Mouse (Mus musculus) midbrain, embryonic 14.5 days (tissue): ENCODE measurements at regions not wholly inside any gene's neighbourhood (a gene's known extent, or its start where the extent isn't known, plus 50 kb on each side); places are given as distances from the start of the nearest gene placed in this dataset.

ENCODE experiments used
- ATAC-seq: fragments of 200-750 bp; cut with Nextera tagmentation; 2 replicates; pipeline ENCODE4 v1.8.0; 2017; ENCODE audit warnings: moderate number of reproducible peaks, moderate library complexity; ENCODE audit not compliant: low FRiP score, low TSS enrichment
- DNase-seq: peaks from one replicate; pipeline ENCODE4 v3.0.0-alpha.2; 2015
- H3K27ac ChIP-seq: fragments of 300-500 bp; sonication (generic); replicated peaks from 2 replicates; pipeline ENCODE4 v1.5.1; 2014; ENCODE audit warnings: mild to moderate bottlenecking, low read depth, low read length, moderate library complexity
- H3K27me3 ChIP-seq: fragments of 300-500 bp; sonication (generic); 2 replicates; pipeline ENCODE4 v1.6.1; 2014; ENCODE audit warnings: low read length, control low read depth, mixed read lengths; ENCODE audit not compliant: control insufficient read depth, insufficient read depth
- H3K36me3 ChIP-seq: fragments of 300-500 bp; sonication (generic); 2 replicates; pipeline ENCODE4 v1.6.1; 2014; ENCODE audit warnings: low read length, control low read depth; ENCODE audit not compliant: control insufficient read depth, insufficient read depth
- H3K4me1 ChIP-seq: fragments of 300-500 bp; sonication (generic); 2 replicates; pipeline ENCODE4 v1.6.1; 2014; ENCODE audit warnings: mild to moderate bottlenecking, antibody characterized with exemption, low read length, control low read depth; ENCODE audit not compliant: control insufficient read depth, insufficient read depth
- H3K4me2 ChIP-seq: fragments of 300-500 bp; sonication (generic); 2 replicates; pipeline ENCODE4 v1.6.1; 2014; ENCODE audit warnings: mild to moderate bottlenecking, low read length, moderate library complexity
- H3K4me3 ChIP-seq: fragments of 300-500 bp; sonication (generic); replicated peaks from 2 replicates; pipeline ENCODE4 v1.5.1; 2014; ENCODE audit warnings: low read depth, low read length
- H3K9ac ChIP-seq: fragments of 300-500 bp; sonication (generic); replicated peaks from 2 replicates; pipeline ENCODE4 v1.6.1; 2014; ENCODE audit warnings: mild to moderate bottlenecking, low read length, moderate library complexity
- H3K9me3 ChIP-seq: fragments of 300-500 bp; sonication (generic); 2 replicates; pipeline ENCODE4 v1.6.1; 2016; ENCODE audit warnings: low read length, control low read depth, mixed read lengths; ENCODE audit not compliant: control insufficient read depth
- WGBS: fragments of 180-500 bp; shearing (Covaris S2); extraction: QIAGEN DNeasy Blood & Tissue Kit; methylation state at CpG from one replicate; pipeline ENCODE4 v1.1.7; 2014; 5-methylcytosine and 5-hydroxymethylcytosine counted together

DNA sequence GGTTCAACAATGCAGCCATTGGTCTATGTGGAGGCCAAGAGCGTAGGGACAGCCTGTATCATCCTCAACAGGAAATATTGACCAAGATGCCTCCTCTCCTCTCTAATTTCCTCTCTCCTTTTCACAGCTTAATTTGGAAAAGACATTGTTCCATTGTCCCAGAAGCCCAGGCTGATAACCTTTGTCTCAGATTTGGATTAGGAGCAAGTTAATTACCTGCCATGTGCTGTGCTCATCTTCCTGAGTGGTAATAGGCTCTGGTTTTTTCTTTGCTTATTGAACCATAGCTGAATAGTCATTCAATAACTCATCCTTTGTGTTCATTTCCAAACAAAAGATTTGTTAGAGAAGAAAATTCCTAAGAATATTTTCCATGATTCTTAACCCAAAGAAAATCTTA, 280.6 kb upstream of the Meis1 start:
- 83% methylated on average over 1 of the region's 1 CpGs for WGBS
- DNase-seq (no peak), ATAC-seq (no peak)
- H3K36me3 ChIP-seq, result no peaks in the 10 kb centered on the region
- H3K4me2 ChIP-seq, result no peak overlapping the region
- H3K4me1 ChIP-seq, result no peaks in the 10 kb centered on the region
- H3K4me3 ChIP-seq, result no peak overlapping the region
- no peak overlapping the region for H3K27ac ChIP-seq
- no peaks in the 10 kb centered on the region for H3K9me3 ChIP-seq
- no peak overlapping the region for H3K9ac ChIP-seq
- H3K27me3 ChIP-seq, result no peaks in the 10 kb centered on the region

- no peaks in the 10 kb centered on the region for H3K4me1 ChIP-seq
- H3K9ac ChIP-seq, result no peak overlapping the region
- no peaks in the 10 kb centered on the region for H3K27me3 ChIP-seq
- no peak for DNase-seq
- no peak overlapping the region for H3K4me2 ChIP-seq
- no peak overlapping the region for H3K27ac ChIP-seq
- WGBS, result 89% methylated on average over 5 of the region's 5 CpGs
- no peaks in the 10 kb centered on the region for H3K36me3 ChIP-seq
- no peaks in the 10 kb centered on the region for H3K9me3 ChIP-seq
- H3K4me3 ChIP-seq, result no peak overlapping the region
- ATAC-seq, result no peak
These were observed 287.9 kb upstream of the Meis1 start for GRCm38 (mm10) chr11:19306687-19307086.

DNA sequence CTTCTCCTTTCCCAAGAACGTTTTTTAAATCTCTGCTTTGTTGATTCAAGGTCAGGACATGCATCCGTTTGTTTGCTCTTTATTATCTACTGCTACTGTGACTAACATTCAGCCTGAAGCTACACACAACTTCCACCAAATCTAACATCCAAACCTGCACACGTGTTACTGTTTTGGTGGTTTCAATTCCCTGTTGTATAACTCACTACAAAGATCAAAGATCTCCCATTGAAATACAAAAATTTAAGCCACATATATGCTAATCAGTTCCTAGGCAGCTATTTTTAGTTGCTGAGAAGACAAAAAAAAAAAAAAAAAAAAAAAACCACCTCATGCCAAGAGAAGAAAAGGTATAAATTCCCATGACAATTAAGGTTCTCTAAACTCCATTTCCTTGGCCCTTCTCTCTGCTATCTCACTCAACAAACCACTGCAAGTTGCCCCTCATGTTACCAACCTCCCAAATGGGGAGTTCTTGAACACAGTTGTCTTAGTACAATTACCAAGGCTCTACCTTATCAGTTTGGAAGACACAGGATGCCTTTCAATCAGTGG, 312.0 kb upstream of the Meis1 start:
- H3K9ac ChIP-seq, result no peak overlapping the region
- H3K4me1 ChIP-seq, result no peaks in the 10 kb centered on the region
- H3K36me3 ChIP-seq, result no peaks in the 10 kb centered on the region
- 39% methylated on average over 3 of the region's 3 CpGs for WGBS
- no peak overlapping the region for H3K4me3 ChIP-seq
- H3K27me3 ChIP-seq, result no peaks in the 10 kb centered on the region
- no peak overlapping the region for H3K4me2 ChIP-seq
- H3K9me3 ChIP-seq, result no peaks in the 10 kb centered on the region
- no peak overlapping the region for H3K27ac ChIP-seq
- ATAC-seq (no peak), DNase-seq (no peak)

- Histone ChIP-seq H3K9ac (no peak overlapping the region), H3K9me3 (no peaks in the 10 kb centered on the region), H3K4me3 (no peak overlapping the region), H3K4me1 (no peaks in the 10 kb centered on the region), H3K27me3 (no peaks in the 10 kb centered on the region), H3K36me3 (no peaks in the 10 kb centered on the region), H3K4me2 (no peak overlapping the region), H3K27ac (no peak overlapping the region)
- DNase-seq, result no peak
- no peak for ATAC-seq
These were observed 313.5 kb upstream of the Meis1 start for GRCm38 (mm10) chr11:19332274-19332673.

DNA sequence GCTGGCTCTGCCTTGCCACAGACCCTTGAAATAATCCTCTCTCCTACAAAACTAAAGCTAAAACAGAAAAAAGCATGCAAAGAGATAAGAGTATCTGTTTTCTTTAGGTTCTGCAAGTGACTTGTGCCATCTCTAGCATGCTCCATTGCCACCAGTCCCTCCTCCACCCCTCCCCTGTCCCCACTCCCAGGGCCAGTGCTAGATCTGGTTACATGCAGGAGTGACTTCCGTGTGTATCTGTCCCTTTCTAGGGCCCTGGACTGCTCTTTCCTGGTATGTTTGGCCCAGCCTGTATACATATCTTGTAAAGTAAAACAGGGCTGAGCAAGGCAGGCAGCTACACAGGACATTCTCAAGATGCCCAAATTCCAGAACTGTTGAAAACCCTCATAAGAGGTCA, 313.9 kb upstream of the Meis1 start:
- H3K4me1 ChIP-seq, result no peaks in the 10 kb centered on the region
- no peaks in the 10 kb centered on the region for H3K9me3 ChIP-seq
- H3K27ac ChIP-seq, result no peak overlapping the region
- no peak overlapping the region for H3K4me2 ChIP-seq
- DNase-seq, result no peak
- H3K4me3 ChIP-seq, result no peak overlapping the region
- no peaks in the 10 kb centered on the region for H3K27me3 ChIP-seq
- no peak overlapping the region for H3K9ac ChIP-seq
- ATAC-seq, result no peak
- 58% methylated on average over 1 of the region's 1 CpGs for WGBS
- H3K36me3 ChIP-seq, result no peaks in the 10 kb centered on the region

DNA sequence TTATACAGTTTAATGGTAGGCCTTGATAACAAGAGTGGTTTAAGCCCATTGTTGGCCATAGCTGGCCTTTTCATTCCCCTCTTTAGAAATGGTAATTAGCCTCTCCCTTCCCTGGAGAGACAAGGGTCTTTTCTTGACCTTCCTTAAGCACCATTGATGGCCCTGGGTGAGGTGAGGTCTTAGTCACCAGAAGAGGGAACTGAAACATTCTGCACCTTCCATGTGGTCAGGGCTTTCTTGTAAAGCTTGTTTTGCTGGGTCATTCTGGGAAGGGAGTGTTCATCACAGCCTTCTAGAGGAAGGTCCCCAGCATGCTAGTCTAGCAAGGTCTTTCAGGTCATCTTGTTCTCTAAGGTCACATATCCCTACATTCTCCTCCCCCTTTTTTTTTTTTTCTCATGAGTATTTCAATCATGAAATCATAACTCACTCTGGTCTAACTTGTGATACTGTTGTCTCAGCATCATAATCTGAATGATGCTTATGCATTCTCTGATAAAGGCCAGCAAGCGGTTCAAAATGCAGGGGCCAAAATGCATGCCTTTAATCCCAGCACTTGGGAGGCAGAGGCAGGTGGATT, 315.2 kb upstream of the Meis1 start:
- Histone ChIP-seq H3K9me3 (no peaks in the 10 kb centered on the region), H3K4me1 (no peaks in the 10 kb centered on the region), H3K27ac (no peak overlapping the region), H3K36me3 (no peaks in the 10 kb centered on the region), H3K4me3 (no peak overlapping the region), H3K27me3 (no peaks in the 10 kb centered on the region), H3K9ac (no peak overlapping the region), H3K4me2 (no peak overlapping the region)
- ATAC-seq (no peak), DNase-seq (no peak)
- WGBS, result 94% methylated on average over 1 of the region's 1 CpGs

GRCm38 (mm10) chr11:19335384-19335783, 316.6 kb upstream of the Meis1 start:
- 94% methylated on average over 3 of the region's 3 CpGs for WGBS
- Histone ChIP-seq H3K9me3 (no peaks in the 10 kb centered on the region), H3K27me3 (no peaks in the 10 kb centered on the region), H3K4me3 (no peak overlapping the region), H3K4me2 (no peak overlapping the region), H3K36me3 (no peaks in the 10 kb centered on the region), H3K9ac (no peak overlapping the region), H3K27ac (no peak overlapping the region), H3K4me1 (no peaks in the 10 kb centered on the region)
- no peak for DNase-seq
- no peak for ATAC-seq

DNA sequence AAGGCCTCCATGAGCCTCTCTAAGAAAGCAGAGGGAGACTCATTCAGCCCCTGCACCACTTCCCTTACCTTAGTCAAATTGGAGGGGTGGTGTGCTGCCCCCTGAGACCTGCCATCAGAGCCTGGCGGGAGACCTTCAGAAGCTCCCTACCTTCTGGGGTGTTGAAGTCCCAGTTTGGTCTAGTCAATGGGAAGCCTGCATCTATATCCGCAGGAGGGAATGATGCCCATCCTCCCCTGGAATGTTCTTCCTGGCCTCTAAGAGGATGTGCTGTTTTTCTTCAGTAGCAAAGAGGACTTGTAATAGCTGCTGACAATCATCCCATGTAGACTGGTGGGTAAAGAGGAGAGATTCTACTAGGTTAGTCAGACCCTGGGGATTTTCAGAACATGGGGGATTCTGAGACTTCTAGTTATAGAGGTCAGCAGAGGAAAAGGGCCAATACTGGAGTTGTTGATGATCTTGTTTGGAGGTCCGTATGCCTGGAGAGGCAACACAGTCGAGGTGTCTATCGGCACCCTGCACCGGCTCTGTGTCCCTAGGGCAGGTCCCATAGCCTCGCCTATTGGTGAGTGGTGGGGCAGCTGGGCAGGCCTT, 321.0 kb upstream of the Meis1 start:
- Histone ChIP-seq H3K9ac (no peak overlapping the region), H3K9me3 (no peaks in the 10 kb centered on the region), H3K4me1 (no peaks in the 10 kb centered on the region), H3K4me2 (no peak overlapping the region), H3K27ac (no peak overlapping the region), H3K4me3 (no peak overlapping the region), H3K36me3 (no peaks in the 10 kb centered on the region), H3K27me3 (no peaks in the 10 kb centered on the region)
- ATAC-seq (no peak), DNase-seq (no peak)
- WGBS, result 95% methylated on average over 7 of the region's 7 CpGs

GRCm38 (mm10) chr11:19340889-19341288, 322.1 kb upstream of the Meis1 start:
- H3K36me3 ChIP-seq, result no peaks in the 10 kb centered on the region
- WGBS, result 83% methylated on average over 5 of the region's 5 CpGs
- H3K9ac ChIP-seq, result no peak overlapping the region
- H3K4me1 ChIP-seq, result no peaks in the 10 kb centered on the region
- no peak overlapping the region for H3K27ac ChIP-seq
- ATAC-seq (no peak), DNase-seq (no peak)
- H3K27me3 ChIP-seq, result no peaks in the 10 kb centered on the region
- no peak overlapping the region for H3K4me3 ChIP-seq
- H3K9me3 ChIP-seq, result no peaks in the 10 kb centered on the region
- no peak overlapping the region for H3K4me2 ChIP-seq
